Mouse (Mus musculus): ENCODE data around the gene Ube2l3.

- no peak for TF ChIP-seq CTCF (IDR thresholded peaks at IDR 0.05; ENCODE audit: low read depth)
- peak; percentile 26 for TF ChIP-seq EP300 (optimal IDR thresholded peaks at IDR 0.05)
These were observed 32.6 kb upstream of the Ube2l3 start for GRCm38 (mm10) chr16:17234916-17235665.

Data from stomach, postnatal 0 days (tissue).